Mouse (Mus musculus): ENCODE data around the gene Tesmin. TPM values are rescaled to one million over a fixed set of nuclear protein-coding genes. Genes with fewer than 3 reads are reported as not detected.

Gene Tesmin
- polyA plus RNA-seq, 1 experiment = 2.7 TPM

- Histone ChIP-seq H3K27me3 (ENCODE audit: control insufficient read depth, insufficient read depth, low read length, poor library complexity, severe bottlenecking) (no peaks in the 10 kb centered on the region), H3K27ac (ENCODE audit: insufficient read depth, low read length) (no peak overlapping the region), H3K4me3 (ENCODE audit: low read depth, low read length) (no peak overlapping the region), H3K36me3 (ENCODE audit: control insufficient read depth, insufficient read depth, low read length, poor library complexity, severe bottlenecking) (no peaks in the 10 kb centered on the region), H3K9ac (ENCODE audit: low read depth, poor library complexity, severe bottlenecking) (no peak overlapping the region), H3K4me1 (ENCODE audit: control insufficient read depth, insufficient read depth, low read length) (peaks cover 7% of the 10 kb centered on the region), H3K9me3 (replicated peaks; ENCODE audit: control insufficient read depth, insufficient read depth, low read length, poor library complexity, severe bottlenecking) (no peaks in the 10 kb centered on the region)
- no peak for TF ChIP-seq EP300 (IDR thresholded peaks at IDR 0.05; ENCODE audit: insufficient read depth, low read depth, low read length)
- peak; percentile 48 for TF ChIP-seq CTCF (IDR thresholded peaks at IDR 0.05; ENCODE audit: low read depth, low read length)
Observed at GRCm38 (mm10) chr19:3437980-3438379, 49.3 kb downstream of the Tesmin start.

- no peak overlapping the region for H3K27ac ChIP-seq (ENCODE audit: insufficient read depth, low read length)
- H3K9ac ChIP-seq (ENCODE audit: low read depth, poor library complexity, severe bottlenecking) = no peak overlapping the region
- H3K4me3 ChIP-seq (ENCODE audit: low read depth, low read length) = no peak overlapping the region
- H3K36me3 ChIP-seq (ENCODE audit: control insufficient read depth, insufficient read depth, low read length, poor library complexity, severe bottlenecking) = no peaks in the 10 kb centered on the region
- TF ChIP-seq POLR2A (IDR thresholded peaks at IDR 0.05; ENCODE audit: insufficient read depth, low read length) = no peak
- TF ChIP-seq EP300 (IDR thresholded peaks at IDR 0.05; ENCODE audit: insufficient read depth, low read depth, low read length) = no peak
- no peak for TF ChIP-seq CTCF (IDR thresholded peaks at IDR 0.05; ENCODE audit: low read depth, low read length)
- H3K27me3 ChIP-seq (ENCODE audit: control insufficient read depth, insufficient read depth, low read length, poor library complexity, severe bottlenecking) = no peaks in the 10 kb centered on the region
- H3K4me1 ChIP-seq (ENCODE audit: control insufficient read depth, insufficient read depth, low read length) = peaks cover 2% of the 10 kb centered on the region
- no peaks in the 10 kb centered on the region for H3K9me3 ChIP-seq (replicated peaks; ENCODE audit: control insufficient read depth, insufficient read depth, low read length, poor library complexity, severe bottlenecking)
Observed at GRCm38 (mm10) chr19:3440667-3441066, 52.0 kb downstream of the Tesmin start.

- Histone ChIP-seq H3K27me3 (ENCODE audit: control insufficient read depth, insufficient read depth, low read length, poor library complexity, severe bottlenecking) (no peaks in the 10 kb centered on the region), H3K9ac (ENCODE audit: low read depth, poor library complexity, severe bottlenecking) (no peak overlapping the region), H3K27ac (ENCODE audit: insufficient read depth, low read length) (no peak overlapping the region), H3K9me3 (replicated peaks; ENCODE audit: control insufficient read depth, insufficient read depth, low read length, poor library complexity, severe bottlenecking) (no peaks in the 10 kb centered on the region), H3K4me3 (ENCODE audit: low read depth, low read length) (no peak overlapping the region), H3K36me3 (ENCODE audit: control insufficient read depth, insufficient read depth, low read length, poor library complexity, severe bottlenecking) (no peaks in the 10 kb centered on the region), H3K4me1 (ENCODE audit: control insufficient read depth, insufficient read depth, low read length) (peaks cover 2% of the 10 kb centered on the region)
- TF ChIP-seq POLR2A (IDR thresholded peaks at IDR 0.05; ENCODE audit: insufficient read depth, low read length) (no peak), EP300 (IDR thresholded peaks at IDR 0.05; ENCODE audit: insufficient read depth, low read depth, low read length) (no peak), CTCF (IDR thresholded peaks at IDR 0.05; ENCODE audit: low read depth, low read length) (no peak)
Observed at GRCm38 (mm10) chr19:3441092-3441491, 52.4 kb downstream of the Tesmin start.

- no peak overlapping the region for H3K27ac ChIP-seq (ENCODE audit: insufficient read depth, low read length)
- H3K9me3 ChIP-seq (replicated peaks; ENCODE audit: control insufficient read depth, insufficient read depth, low read length, poor library complexity, severe bottlenecking) = no peaks in the 10 kb centered on the region
- H3K9ac ChIP-seq (ENCODE audit: low read depth, poor library complexity, severe bottlenecking) = no peak overlapping the region
- no peaks in the 10 kb centered on the region for H3K36me3 ChIP-seq (ENCODE audit: control insufficient read depth, insufficient read depth, low read length, poor library complexity, severe bottlenecking)
- TF ChIP-seq EP300 (IDR thresholded peaks at IDR 0.05; ENCODE audit: insufficient read depth, low read depth, low read length) = no peak
- no peak for TF ChIP-seq POLR2A (IDR thresholded peaks at IDR 0.05; ENCODE audit: insufficient read depth, low read length)
- peak; percentile 34 for TF ChIP-seq CTCF (IDR thresholded peaks at IDR 0.05; ENCODE audit: low read depth, low read length)
- H3K4me1 ChIP-seq (ENCODE audit: control insufficient read depth, insufficient read depth, low read length) = no peaks in the 10 kb centered on the region
- H3K27me3 ChIP-seq (ENCODE audit: control insufficient read depth, insufficient read depth, low read length, poor library complexity, severe bottlenecking) = no peaks in the 10 kb centered on the region
- no peak overlapping the region for H3K4me3 ChIP-seq (ENCODE audit: low read depth, low read length)
Observed at GRCm38 (mm10) chr19:3447348-3447747, 58.7 kb downstream of the Tesmin start.

GRCm38 (mm10) chr19:3449248-3449647, 60.6 kb downstream of the Tesmin start:
- Histone ChIP-seq H3K9ac (ENCODE audit: low read depth, poor library complexity, severe bottlenecking) (no peak overlapping the region), H3K4me3 (ENCODE audit: low read depth, low read length) (no peak overlapping the region), H3K4me1 (ENCODE audit: control insufficient read depth, insufficient read depth, low read length) (no peaks in the 10 kb centered on the region)

GRCm38 (mm10) chr19:3450714-3451113, 62.1 kb downstream of the Tesmin start:
- no peak for TF ChIP-seq CTCF (IDR thresholded peaks at IDR 0.05; ENCODE audit: low read depth, low read length)
- no peak for TF ChIP-seq EP300 (IDR thresholded peaks at IDR 0.05; ENCODE audit: insufficient read depth, low read depth, low read length)
- no peak for TF ChIP-seq POLR2A (IDR thresholded peaks at IDR 0.05; ENCODE audit: insufficient read depth, low read length)
- no peaks in the 10 kb centered on the region for H3K9me3 ChIP-seq (replicated peaks; ENCODE audit: control insufficient read depth, insufficient read depth, low read length, poor library complexity, severe bottlenecking)

More at GRCm38 (mm10) chr19:3449248-3449647, 60.6 kb downstream of the Tesmin start:
- no peaks in the 10 kb centered on the region for H3K27me3 ChIP-seq (ENCODE audit: control insufficient read depth, insufficient read depth, low read length, poor library complexity, severe bottlenecking)
- no peaks in the 10 kb centered on the region for H3K9me3 ChIP-seq (replicated peaks; ENCODE audit: control insufficient read depth, insufficient read depth, low read length, poor library complexity, severe bottlenecking)
- H3K27ac ChIP-seq (ENCODE audit: insufficient read depth, low read length) = no peak overlapping the region
- no peaks in the 10 kb centered on the region for H3K36me3 ChIP-seq (ENCODE audit: control insufficient read depth, insufficient read depth, low read length, poor library complexity, severe bottlenecking)
- TF ChIP-seq CTCF (IDR thresholded peaks at IDR 0.05; ENCODE audit: low read depth, low read length) (no peak), EP300 (IDR thresholded peaks at IDR 0.05; ENCODE audit: insufficient read depth, low read depth, low read length) (no peak), POLR2A (IDR thresholded peaks at IDR 0.05; ENCODE audit: insufficient read depth, low read length) (no peak)

More at GRCm38 (mm10) chr19:3450714-3451113, 62.1 kb downstream of the Tesmin start:
- Histone ChIP-seq H3K9ac (ENCODE audit: low read depth, poor library complexity, severe bottlenecking) (no peak overlapping the region), H3K27me3 (ENCODE audit: control insufficient read depth, insufficient read depth, low read length, poor library complexity, severe bottlenecking) (no peaks in the 10 kb centered on the region), H3K4me3 (ENCODE audit: low read depth, low read length) (no peak overlapping the region), H3K27ac (ENCODE audit: insufficient read depth, low read length) (no peak overlapping the region), H3K4me1 (ENCODE audit: control insufficient read depth, insufficient read depth, low read length) (no peaks in the 10 kb centered on the region), H3K36me3 (ENCODE audit: control insufficient read depth, insufficient read depth, low read length, poor library complexity, severe bottlenecking) (no peaks in the 10 kb centered on the region)
